ENCODE assay signal across 9 mouse cellular contexts in genomic region chr13:23772561-23773313, GRCm38 (mm10). TPM values are rescaled to one million over a fixed set of nuclear protein-coding genes. Genes with fewer than 3 reads are reported as not detected.
DNase-seq lines count a peak whose midpoint lies in the region; ATAC-seq lines count a peak whose summit lies in the region.
"Had no signal": no experiment of that assay in that cellular context is flagged by ENCODE, and none has a peak within 500 bp of the region (broad histone marks: within the 10 kb centered on the region; RNA-seq: fewer than 3 reads in every experiment).

No protein-coding gene starts in this region.

- H3K4me2 ChIP-seq in lung, embryonic 15.5 days = peak overlapping the region; percentile 49
- H3K4me2 ChIP-seq in heart, embryonic 13.5 days = peak overlapping the region; percentile 66

- H3K9ac ChIP-seq in lung, embryonic 15.5 days = no peak overlapping the region
- H3K9ac ChIP-seq in heart, embryonic 13.5 days = peak overlapping the region; percentile 65; the same call in 1 of the 2 replicates

- no peak overlapping the region for H3K27ac ChIP-seq in lung, embryonic 15.5 days
- 0 out of 2 replicates have a peak overlapping the region, but pooled peaks have one; percentile 28 for H3K27ac ChIP-seq in heart, embryonic 13.5 days (replicated peaks)

- 19% methylated on average over 21 of the region's 21 CpGs for WGBS in lung, embryonic 15.5 days
- 12% methylated on average over 21 of the region's 21 CpGs for WGBS in heart, embryonic 13.5 days

- no peaks in the 10 kb centered on the region for H3K36me3 ChIP-seq in lung, embryonic 15.5 days
- no peaks in the 10 kb centered on the region for H3K36me3 ChIP-seq in heart, embryonic 13.5 days

- H3K9me3 ChIP-seq in lung, embryonic 15.5 days = no peaks in the 10 kb centered on the region
- H3K9me3 ChIP-seq in heart, embryonic 13.5 days = no peaks in the 10 kb centered on the region

- peak; percentile 90; the same call in 1 of the 2 replicates for ATAC-seq in lung, embryonic 15.5 days (ENCODE audit: borderline replicate concordance, extremely low read depth, low FRiP score, low TSS enrichment)
- peak; percentile 66; the same call in 1 of the 2 replicates for ATAC-seq in heart, embryonic 13.5 days (ENCODE audit: extremely low read depth, insufficient number of reproducible peaks, low FRiP score, low TSS enrichment)

- no peak for DNase-seq in lung, postnatal 25 days (ENCODE audit: low spot score)
- DNase-seq in embryo, embryonic 9.5 days (ENCODE audit: extremely low spot score) = peak; percentile 64
- DNase-seq in kidney, postnatal 4 days = peak; percentile 51 to 63
- DNase-seq in lung, postnatal 14 days = peak; percentile 20
- peak; percentile 36 to 39 for DNase-seq in right cerebral cortex, adult 2 months (ENCODE audit: low spot score in 2 of 2)
- DNase-seq in B cell, adult 2 months = no peak

- peak overlapping the region; percentile 15; the same call in 1 of the 2 replicates for H3K4me3 ChIP-seq in lung, embryonic 15.5 days
- peak overlapping the region; percentile 34 for H3K4me3 ChIP-seq in heart, embryonic 13.5 days

- H3K27me3 ChIP-seq in lung, embryonic 15.5 days = no peaks in the 10 kb centered on the region
- H3K27me3 ChIP-seq in heart, embryonic 13.5 days (replicated peaks) = no peaks in the 10 kb centered on the region

- peaks cover 10% of the 10 kb centered on the region for H3K4me1 ChIP-seq in lung, embryonic 15.5 days
- peaks cover 9% of the 10 kb centered on the region; the same call in 1 of the 2 replicates for H3K4me1 ChIP-seq in heart, embryonic 13.5 days

RNA-seq across cellular contexts. Expression of gene Trim38, which starts 3.0 kb away (rescaled TPM):
- not detected in 2 replicates for polyA plus RNA-seq in lung, embryonic 15.5 days (2015; fragmentation: Nextera tagmentation; extraction: Ambion mirVana)
- 0.09 and 0.20 TPM in 2 replicates for polyA plus RNA-seq in heart, embryonic 13.5 days (2015; fragmentation: Nextera tagmentation; extraction: Ambion mirVana)
- polyA plus RNA-seq: liver, adult 2 months had no signal

RNA-seq across cellular contexts. Expression of gene Hist1h1a, which starts 9.3 kb away (rescaled TPM):
- polyA plus RNA-seq in lung, embryonic 15.5 days (2015; fragmentation: Nextera tagmentation; extraction: Ambion mirVana) = 3.3 and 3.9 TPM in 2 replicates
- 1.5 and 1.6 TPM in 2 replicates for polyA plus RNA-seq in heart, embryonic 13.5 days (2015; fragmentation: Nextera tagmentation; extraction: Ambion mirVana)

RNA-seq across cellular contexts. Expression of gene Hist1h3a, which starts 10.6 kb away (rescaled TPM):
- 8.3 and 8.5 TPM in 2 replicates for polyA plus RNA-seq in lung, embryonic 15.5 days (2015; fragmentation: Nextera tagmentation; extraction: Ambion mirVana)
- polyA plus RNA-seq in heart, embryonic 13.5 days (2015; fragmentation: Nextera tagmentation; extraction: Ambion mirVana) = 1.9 and 3.5 TPM in 2 replicates

RNA-seq across cellular contexts. Expression of gene Hist1h4a, which starts 11.7 kb away (rescaled TPM):
- 0.69 TPM in 1 of 2 replicates, not detected in the other for polyA plus RNA-seq in lung, embryonic 15.5 days (2015; fragmentation: Nextera tagmentation; extraction: Ambion mirVana)
- polyA plus RNA-seq in heart, embryonic 13.5 days (2015; fragmentation: Nextera tagmentation; extraction: Ambion mirVana) = not detected in 2 replicates
- polyA plus RNA-seq: liver, adult 2 months had no signal

RNA-seq across cellular contexts. Expression of gene Hist1h4b, which starts 15.9 kb away (rescaled TPM):
- 5.8 and 7.5 TPM in 2 replicates for polyA plus RNA-seq in lung, embryonic 15.5 days (2015; fragmentation: Nextera tagmentation; extraction: Ambion mirVana)
- polyA plus RNA-seq in heart, embryonic 13.5 days (2015; fragmentation: Nextera tagmentation; extraction: Ambion mirVana) = 2.3 and 2.8 TPM in 2 replicates
- polyA plus RNA-seq: liver, adult 2 months had no signal

Comparison
In these comparisons a context has a peak if more than half of its experiments do, and no peak if none do; other contexts are left out.
1. DNase-seq: peak in embryo, embryonic 9.5 days (single experiment), kidney, postnatal 4 days (2 of 2), lung, postnatal 14 days (single experiment) and right cerebral cortex, adult 2 months (2 of 2); none in lung, postnatal 25 days (single experiment) and B cell, adult 2 months (0 of 2).